Mouse (Mus musculus): ENCODE results near the gene Smoc1. TPM values are rescaled to one million over a fixed set of nuclear protein-coding genes. Genes with fewer than 3 reads are reported as not detected.

Gene Smoc1
- total RNA-seq (2014; fragmentation: Nextera tagmentation) (1.0 and 1.2 TPM in 2 replicates), total RNA-seq (2017) (0.42 TPM in 1 of 2 replicates, not detected in the other)

GRCm38 (mm10) chr12:81026277-81026994 lies at the start of gene Smoc1:
Gene Smoc1, plus strand, starts transcription at chr12:81026808.
- no peak for ATAC-seq (replicated peaks; ENCODE audit: low FRiP score, low TSS enrichment, poor library complexity, severe bottlenecking)

GRCm38 (mm10) chr12:80982326-80982725 lies 44.3 kb upstream of the Smoc1 start:
- ATAC-seq (replicated peaks; ENCODE audit: low FRiP score, low TSS enrichment, poor library complexity, severe bottlenecking): peak; percentile 68

GRCm38 (mm10) chr12:80983695-80984094 lies 42.9 kb upstream of the Smoc1 start:
- ATAC-seq (replicated peaks; ENCODE audit: low FRiP score, low TSS enrichment, poor library complexity, severe bottlenecking): no peak

- ATAC-seq (replicated peaks; ENCODE audit: low FRiP score, low TSS enrichment, poor library complexity, severe bottlenecking): no peak
Observed at GRCm38 (mm10) chr12:80986628-80987027, 40.0 kb upstream of the Smoc1 start.

GRCm38 (mm10) chr12:80988286-80988685 lies 38.3 kb upstream of the Smoc1 start:
- ATAC-seq (replicated peaks; ENCODE audit: low FRiP score, low TSS enrichment, poor library complexity, severe bottlenecking): no peak

- ATAC-seq (replicated peaks; ENCODE audit: low FRiP score, low TSS enrichment, poor library complexity, severe bottlenecking): no peak
Observed at GRCm38 (mm10) chr12:80990901-80991445, 35.6 kb upstream of the Smoc1 start.

GRCm38 (mm10) chr12:80991806-80992205 lies 34.8 kb upstream of the Smoc1 start:
- no peak for ATAC-seq (replicated peaks; ENCODE audit: low FRiP score, low TSS enrichment, poor library complexity, severe bottlenecking)

- ATAC-seq (replicated peaks; ENCODE audit: low FRiP score, low TSS enrichment, poor library complexity, severe bottlenecking): no peak
Observed at GRCm38 (mm10) chr12:80992540-80993122, 34.0 kb upstream of the Smoc1 start.

GRCm38 (mm10) chr12:80993773-80994172 lies 32.8 kb upstream of the Smoc1 start:
- ATAC-seq (replicated peaks; ENCODE audit: low FRiP score, low TSS enrichment, poor library complexity, severe bottlenecking): no peak

GRCm38 (mm10) chr12:80995326-80995725 lies 31.3 kb upstream of the Smoc1 start:
- ATAC-seq (replicated peaks; ENCODE audit: low FRiP score, low TSS enrichment, poor library complexity, severe bottlenecking): no peak

GRCm38 (mm10) chr12:80997652-80998051 lies 29.0 kb upstream of the Smoc1 start:
- no peak for ATAC-seq (replicated peaks; ENCODE audit: low FRiP score, low TSS enrichment, poor library complexity, severe bottlenecking)

- no peak for ATAC-seq (replicated peaks; ENCODE audit: low FRiP score, low TSS enrichment, poor library complexity, severe bottlenecking)
Observed at GRCm38 (mm10) chr12:80998528-80999221, 27.9 kb upstream of the Smoc1 start.

GRCm38 (mm10) chr12:81000924-81001323 lies 25.7 kb upstream of the Smoc1 start:
- no peak for ATAC-seq (replicated peaks; ENCODE audit: low FRiP score, low TSS enrichment, poor library complexity, severe bottlenecking)

- no peak for ATAC-seq (replicated peaks; ENCODE audit: low FRiP score, low TSS enrichment, poor library complexity, severe bottlenecking)
Observed at GRCm38 (mm10) chr12:81002841-81003635, 23.6 kb upstream of the Smoc1 start.

GRCm38 (mm10) chr12:81009813-81010212 lies 16.8 kb upstream of the Smoc1 start:
- ATAC-seq (replicated peaks; ENCODE audit: low FRiP score, low TSS enrichment, poor library complexity, severe bottlenecking): no peak

- ATAC-seq (replicated peaks; ENCODE audit: low FRiP score, low TSS enrichment, poor library complexity, severe bottlenecking): no peak
Observed at GRCm38 (mm10) chr12:81011994-81012393, 14.6 kb upstream of the Smoc1 start.

GRCm38 (mm10) chr12:81013496-81013895 lies 13.1 kb upstream of the Smoc1 start:
- ATAC-seq (replicated peaks; ENCODE audit: low FRiP score, low TSS enrichment, poor library complexity, severe bottlenecking): no peak

GRCm38 (mm10) chr12:81017624-81018023 lies 9.0 kb upstream of the Smoc1 start:
- no peak for ATAC-seq (replicated peaks; ENCODE audit: low FRiP score, low TSS enrichment, poor library complexity, severe bottlenecking)

- ATAC-seq (replicated peaks; ENCODE audit: low FRiP score, low TSS enrichment, poor library complexity, severe bottlenecking): no peak
Observed at GRCm38 (mm10) chr12:81018516-81019279, 7.9 kb upstream of the Smoc1 start.

Measured in megakaryocyte-erythroid progenitor cell, adult 5-6 weeks (primary cell).